Mouse (Mus musculus): ENCODE results near the gene C1qtnf5. TPM values are rescaled to one million over a fixed set of nuclear protein-coding genes. Genes with fewer than 3 reads are reported as not detected.
A peak's percentile ranks its signal among the peaks of the same experiment; 100 is the strongest.

Gene C1qtnf5
- polyA plus RNA-seq, 1 experiment from 2014 or later: 5.6 TPM

GRCm38 (mm10) chr9:44095781-44096180, 11.3 kb upstream of the C1qtnf5 start:
- no peak overlapping the region for H3K9ac ChIP-seq (ENCODE audit: low read length)
- ATAC-seq (ENCODE audit: low read depth): no peak
- no peaks in the 10 kb centered on the region for H3K27me3 ChIP-seq (ENCODE audit: control insufficient read depth, insufficient read depth, low read depth, low read length)
- no peak overlapping the region for H3K4me2 ChIP-seq (ENCODE audit: low read depth, low read length)
- H3K9me3 ChIP-seq (ENCODE audit: control insufficient read depth, low read length): no peaks in the 10 kb centered on the region
- no peaks in the 10 kb centered on the region for H3K36me3 ChIP-seq (ENCODE audit: control insufficient read depth, insufficient read depth, low read length)
- H3K27ac ChIP-seq (ENCODE audit: low read length): no peak overlapping the region
- 0 out of 2 replicates have a peak, but pooled peaks cover 3% of the 10 kb centered on the region for H3K4me1 ChIP-seq (replicated peaks; ENCODE audit: control insufficient read depth, insufficient read depth, low read length)
- no peak overlapping the region for H3K4me3 ChIP-seq (ENCODE audit: low read length)
- WGBS: 86% methylated on average over 9 of the region's 9 CpGs

GRCm38 (mm10) chr9:44096536-44096935, 10.5 kb upstream of the C1qtnf5 start:
- 0 out of 2 replicates have a peak, but pooled peaks have one; percentile 16 for ATAC-seq (ENCODE audit: low read depth)
- no peak overlapping the region for H3K4me2 ChIP-seq (ENCODE audit: low read depth, low read length)
- no peak overlapping the region for H3K4me3 ChIP-seq (ENCODE audit: low read length)
- H3K9ac ChIP-seq (ENCODE audit: low read length): no peak overlapping the region
- no peak overlapping the region for H3K27ac ChIP-seq (ENCODE audit: low read length)
- H3K27me3 ChIP-seq (ENCODE audit: control insufficient read depth, insufficient read depth, low read depth, low read length): no peaks in the 10 kb centered on the region
- H3K36me3 ChIP-seq (ENCODE audit: control insufficient read depth, insufficient read depth, low read length): no peaks in the 10 kb centered on the region
- no peaks in the 10 kb centered on the region for H3K9me3 ChIP-seq (ENCODE audit: control insufficient read depth, low read length)
- WGBS: 38% methylated on average over 9 of the region's 9 CpGs
- 0 out of 2 replicates have a peak, but pooled peaks cover 3% of the 10 kb centered on the region for H3K4me1 ChIP-seq (replicated peaks; ENCODE audit: control insufficient read depth, insufficient read depth, low read length)

- WGBS: 67% methylated on average over 9 of the region's 9 CpGs
- H3K9ac ChIP-seq (ENCODE audit: low read length): no peak within 1 kb of the TSS
- H3K27ac ChIP-seq (ENCODE audit: low read length): no peak within 1 kb of the TSS
- ATAC-seq (ENCODE audit: low read depth): no peak
- H3K36me3 ChIP-seq (ENCODE audit: control insufficient read depth, insufficient read depth, low read length): peaks cover 3% of the 10 kb centered on the region
- peaks cover under 1% of the 10 kb centered on the region; the same call in 1 of the 2 replicates for H3K4me1 ChIP-seq (replicated peaks; ENCODE audit: control insufficient read depth, insufficient read depth, low read length)
- no peak within 1 kb of the TSS for H3K4me3 ChIP-seq (ENCODE audit: low read length)
- H3K4me2 ChIP-seq (ENCODE audit: low read depth, low read length): no peak within 1 kb of the TSS
- H3K9me3 ChIP-seq (ENCODE audit: control insufficient read depth, low read length): no peaks in the 10 kb centered on the region
- H3K27me3 ChIP-seq (ENCODE audit: control insufficient read depth, insufficient read depth, low read depth, low read length): no peaks in the 10 kb centered on the region
Observed at GRCm38 (mm10) chr9:44101490-44101889, 5.6 kb upstream of the C1qtnf5 start, which contains the start of gene Mfrp. Gene Mfrp, plus strand, starts transcription at chr9:44101729.

- ATAC-seq (ENCODE audit: low read depth): no peak
- H3K4me2 ChIP-seq (ENCODE audit: low read depth, low read length): no peak overlapping the region
- no peaks in the 10 kb centered on the region for H3K27me3 ChIP-seq (ENCODE audit: control insufficient read depth, insufficient read depth, low read depth, low read length)
- H3K4me3 ChIP-seq (ENCODE audit: low read length): no peak overlapping the region
- peaks cover 30% of the 10 kb centered on the region for H3K4me1 ChIP-seq (replicated peaks; ENCODE audit: control insufficient read depth, insufficient read depth, low read length)
- WGBS: 85% methylated on average over 7 of the region's 7 CpGs
- H3K9me3 ChIP-seq (ENCODE audit: control insufficient read depth, low read length): no peaks in the 10 kb centered on the region
- H3K27ac ChIP-seq (ENCODE audit: low read length): no peak overlapping the region
- peaks cover 7% of the 10 kb centered on the region for H3K36me3 ChIP-seq (ENCODE audit: control insufficient read depth, insufficient read depth, low read length)
- H3K9ac ChIP-seq (ENCODE audit: low read length): no peak overlapping the region
Observed at GRCm38 (mm10) chr9:44104881-44105280, 2.2 kb upstream of the C1qtnf5 start.

GRCm38 (mm10) chr9:44105781-44106180, 1.3 kb upstream of the C1qtnf5 start:
- no peak overlapping the region for H3K4me3 ChIP-seq (ENCODE audit: low read length)
- H3K27me3 ChIP-seq (ENCODE audit: control insufficient read depth, insufficient read depth, low read depth, low read length): no peaks in the 10 kb centered on the region
- H3K9ac ChIP-seq (ENCODE audit: low read length): no peak overlapping the region
- H3K36me3 ChIP-seq (ENCODE audit: control insufficient read depth, insufficient read depth, low read length): peaks cover 7% of the 10 kb centered on the region
- 72% methylated on average over 10 of the region's 10 CpGs for WGBS
- ATAC-seq (ENCODE audit: low read depth): no peak
- H3K27ac ChIP-seq (ENCODE audit: low read length): no peak overlapping the region
- peaks cover 38% of the 10 kb centered on the region for H3K4me1 ChIP-seq (replicated peaks; ENCODE audit: control insufficient read depth, insufficient read depth, low read length)
- no peaks in the 10 kb centered on the region for H3K9me3 ChIP-seq (ENCODE audit: control insufficient read depth, low read length)
- no peak overlapping the region for H3K4me2 ChIP-seq (ENCODE audit: low read depth, low read length)

GRCm38 (mm10) chr9:44106182-44106581, 863 bp upstream of the C1qtnf5 start:
- no peak overlapping the region for H3K4me2 ChIP-seq (ENCODE audit: low read depth, low read length)
- no peak overlapping the region for H3K27ac ChIP-seq (ENCODE audit: low read length)
- H3K9me3 ChIP-seq (ENCODE audit: control insufficient read depth, low read length): no peaks in the 10 kb centered on the region
- ATAC-seq (ENCODE audit: low read depth): no peak
- H3K4me3 ChIP-seq (ENCODE audit: low read length): no peak overlapping the region
- no peak overlapping the region for H3K9ac ChIP-seq (ENCODE audit: low read length)
- H3K36me3 ChIP-seq (ENCODE audit: control insufficient read depth, insufficient read depth, low read length): peaks cover 7% of the 10 kb centered on the region
- WGBS: 89% methylated on average over 7 of the region's 7 CpGs
- H3K4me1 ChIP-seq (replicated peaks; ENCODE audit: control insufficient read depth, insufficient read depth, low read length): peaks cover 38% of the 10 kb centered on the region
- H3K27me3 ChIP-seq (ENCODE audit: control insufficient read depth, insufficient read depth, low read depth, low read length): no peaks in the 10 kb centered on the region

- WGBS: 69% methylated on average over 4 of the region's 4 CpGs
- Histone ChIP-seq H3K36me3 (ENCODE audit: control insufficient read depth, insufficient read depth, low read length) (peaks cover 7% of the 10 kb centered on the region), H3K4me3 (ENCODE audit: low read length) (no peak overlapping the region), H3K4me1 (replicated peaks; ENCODE audit: control insufficient read depth, insufficient read depth, low read length) (peaks cover 38% of the 10 kb centered on the region), H3K9ac (ENCODE audit: low read length) (no peak overlapping the region), H3K27me3 (ENCODE audit: control insufficient read depth, insufficient read depth, low read depth, low read length) (no peaks in the 10 kb centered on the region), H3K4me2 (ENCODE audit: low read depth, low read length) (no peak overlapping the region), H3K9me3 (ENCODE audit: control insufficient read depth, low read length) (no peaks in the 10 kb centered on the region), H3K27ac (ENCODE audit: low read length) (peak overlapping the region; percentile 40; the same call in 1 of the 2 replicates)
- no peak for ATAC-seq (ENCODE audit: low read depth)
Observed at GRCm38 (mm10) chr9:44106596-44106995, 449 bp upstream of the C1qtnf5 start.

GRCm38 (mm10) chr9:44107557-44108179, 623 bp downstream of the C1qtnf5 start:
- Histone ChIP-seq H3K9ac (ENCODE audit: low read length) (peak overlapping the region; percentile 19), H3K27me3 (ENCODE audit: control insufficient read depth, insufficient read depth, low read depth, low read length) (no peaks in the 10 kb centered on the region), H3K36me3 (ENCODE audit: control insufficient read depth, insufficient read depth, low read length) (peaks cover 7% of the 10 kb centered on the region), H3K4me3 (ENCODE audit: low read length) (peak overlapping the region; percentile 3; the same call in 1 of the 2 replicates), H3K4me2 (ENCODE audit: low read depth, low read length) (peak overlapping the region; percentile 39), H3K9me3 (ENCODE audit: control insufficient read depth, low read length) (no peaks in the 10 kb centered on the region), H3K27ac (ENCODE audit: low read length) (peak overlapping the region; percentile 79), H3K4me1 (replicated peaks; ENCODE audit: control insufficient read depth, insufficient read depth, low read length) (peaks cover 38% of the 10 kb centered on the region)
- WGBS: 46% methylated on average over 25 of the region's 25 CpGs
- peak; percentile 4 for ATAC-seq (ENCODE audit: low read depth)

GRCm38 (mm10) chr9:44108269-44109055, 1.4 kb downstream of the C1qtnf5 start:
- Histone ChIP-seq H3K9me3 (ENCODE audit: control insufficient read depth, low read length) (no peaks in the 10 kb centered on the region), H3K9ac (ENCODE audit: low read length) (peak overlapping the region; percentile 41), H3K27ac (ENCODE audit: low read length) (peak overlapping the region; percentile 79), H3K4me2 (ENCODE audit: low read depth, low read length) (peak overlapping the region; percentile 47), H3K27me3 (ENCODE audit: control insufficient read depth, insufficient read depth, low read depth, low read length) (no peaks in the 10 kb centered on the region), H3K4me1 (replicated peaks; ENCODE audit: control insufficient read depth, insufficient read depth, low read length) (peaks cover 38% of the 10 kb centered on the region), H3K4me3 (ENCODE audit: low read length) (peak overlapping the region; percentile 14; the same call in 1 of the 2 replicates), H3K36me3 (ENCODE audit: control insufficient read depth, insufficient read depth, low read length) (peaks cover 7% of the 10 kb centered on the region)
- ATAC-seq (ENCODE audit: low read depth): no peak
- 78% methylated on average over 31 of the region's 31 CpGs for WGBS

Data from lung, embryonic 16.5 days (tissue).